Mouse (Mus musculus) limb, embryonic 13.5 days (tissue): Measurements from ENCODE around the gene Fchsd2. TPM values are rescaled to one million over a fixed set of nuclear protein-coding genes. Genes with fewer than 3 reads are reported as not detected.

Source experiments
- ATAC-seq: fragments of 200-750 bp; cut with Nextera tagmentation; 2 replicates; pipeline ENCODE4 v1.8.0; 2017; ENCODE audit warnings: low read depth, moderate number of reproducible peaks, moderate TSS enrichment; ENCODE audit not compliant: low FRiP score
- H3K27ac ChIP-seq: fragments of 300-500 bp; sonication (generic); 2 replicates; pipeline ENCODE4 v1.5.1; 2015; ENCODE audit warnings: inconsistent platforms, mild to moderate bottlenecking, moderate library complexity
- H3K27me3 ChIP-seq: fragments of 300-500 bp; sonication (generic); 2 replicates; pipeline ENCODE4 v1.6.1; 2015; ENCODE audit warnings: mild to moderate bottlenecking, inconsistent platforms
- H3K36me3 ChIP-seq: fragments of 300-500 bp; sonication (generic); 2 replicates; pipeline ENCODE4 v1.6.1; 2015; ENCODE audit warnings: inconsistent platforms, mild to moderate bottlenecking, moderate library complexity
- H3K4me1 ChIP-seq: fragments of 300-500 bp; sonication (generic); 2 replicates; pipeline ENCODE4 v1.6.1; 2015; ENCODE audit warnings: inconsistent platforms
- H3K4me2 ChIP-seq: fragments of 300-500 bp; sonication (generic); replicated peaks from 2 replicates; pipeline ENCODE4 v1.6.1; 2015; ENCODE audit warnings: inconsistent platforms, mild to moderate bottlenecking, moderate library complexity
- H3K4me3 ChIP-seq: fragments of 300-500 bp; sonication (generic); 2 replicates; pipeline ENCODE4 v1.5.1; 2015; ENCODE audit warnings: moderate library complexity, mild to moderate bottlenecking, inconsistent platforms
- H3K9ac ChIP-seq: fragments of 300-500 bp; sonication (generic); 2 replicates; pipeline ENCODE4 v1.6.1; 2015; ENCODE audit warnings: mild to moderate bottlenecking, inconsistent platforms
- H3K9me3 ChIP-seq: fragments of 300-500 bp; sonication (generic); 2 replicates; pipeline ENCODE4 v1.6.1; 2016; ENCODE audit warnings: inconsistent platforms
- WGBS: fragments of 180-500 bp; shearing (Covaris S2); methylation state at CpG from one replicate; pipeline ENCODE4 v1.1.7; 2015; 5-methylcytosine and 5-hydroxymethylcytosine counted together
- polyA plus RNA-seq: library from polyadenylated mRNA; unstranded; fragments of >200 nt; fragmentation: Nextera tagmentation; extraction: Ambion mirVana; gene quantifications from 2 replicates; pipeline ENCODE4 v1.2.1, GENCODE M21; 2015

Fchsd2 gene
- polyA plus RNA-seq, 1 experiment from 2014 or later, result 26.0 TPM

- Histone ChIP-seq H3K9me3 (no peaks in the 10 kb centered on the region), H3K4me1 (no peaks in the 10 kb centered on the region), H3K27ac (no peak overlapping the region), H3K27me3 (no peaks in the 10 kb centered on the region), H3K9ac (no peak overlapping the region), H3K4me3 (no peak overlapping the region), H3K36me3 (peaks cover 60% of the 10 kb centered on the region), H3K4me2 (no peak overlapping the region)
- no peak for ATAC-seq
- 66% methylated on average over 1 of the region's 1 CpGs for WGBS
Observed at GRCm38 (mm10) chr7:101284504-101284903, 191.8 kb downstream of the Fchsd2 start.

DNA sequence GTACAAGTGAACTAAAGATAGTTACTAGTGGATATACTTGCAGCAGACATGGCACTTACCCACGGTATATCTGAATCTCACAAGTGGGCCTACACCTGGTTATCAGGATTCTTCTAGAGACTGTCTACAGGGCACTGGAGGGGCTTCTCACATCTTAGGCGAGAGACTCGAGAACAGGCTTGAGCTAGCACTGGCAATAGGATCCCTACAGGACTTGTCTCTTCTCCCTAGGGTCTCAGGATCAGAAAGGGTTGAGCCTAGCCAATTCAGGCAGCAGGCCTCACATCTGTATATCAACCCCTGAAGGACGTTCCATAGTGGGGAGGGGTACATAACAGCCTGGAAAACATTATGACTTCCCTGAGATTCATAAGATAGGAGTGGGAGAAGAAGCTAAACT lies 194.2 kb downstream of the Fchsd2 start:
- Histone ChIP-seq H3K36me3 (peaks cover 63% of the 10 kb centered on the region), H3K4me3 (no peak overlapping the region), H3K27me3 (no peaks in the 10 kb centered on the region), H3K27ac (peak overlapping the region; percentile 3; the same call in 1 of the 2 replicates), H3K9ac (no peak overlapping the region), H3K4me1 (no peaks in the 10 kb centered on the region), H3K4me2 (no peak overlapping the region), H3K9me3 (no peaks in the 10 kb centered on the region)
- WGBS, result 80% methylated on average over 4 of the region's 4 CpGs
- no peak for ATAC-seq

GRCm38 (mm10) chr7:101287820-101288219 lies 195.2 kb downstream of the Fchsd2 start:
- ATAC-seq, result no peak
- no peaks in the 10 kb centered on the region for H3K4me1 ChIP-seq
- H3K9ac ChIP-seq, result no peak overlapping the region
- H3K4me3 ChIP-seq, result no peak overlapping the region
- H3K27me3 ChIP-seq, result no peaks in the 10 kb centered on the region
- no peaks in the 10 kb centered on the region for H3K9me3 ChIP-seq
- H3K4me2 ChIP-seq, result no peak overlapping the region
- H3K27ac ChIP-seq, result peak overlapping the region; percentile 0; the same call in 1 of the 2 replicates
- peaks cover 57% of the 10 kb centered on the region for H3K36me3 ChIP-seq
- 81% methylated on average over 2 of the region's 2 CpGs for WGBS

- Histone ChIP-seq H3K36me3 (peaks cover 53% of the 10 kb centered on the region), H3K27me3 (no peaks in the 10 kb centered on the region), H3K4me2 (no peak overlapping the region), H3K9ac (no peak overlapping the region), H3K27ac (no peak overlapping the region), H3K4me3 (no peak overlapping the region), H3K9me3 (no peaks in the 10 kb centered on the region), H3K4me1 (no peaks in the 10 kb centered on the region)
- no peak for ATAC-seq
- WGBS, result 44% methylated on average over 4 of the region's 4 CpGs
Observed at GRCm38 (mm10) chr7:101288436-101288835, 195.8 kb downstream of the Fchsd2 start.

DNA sequence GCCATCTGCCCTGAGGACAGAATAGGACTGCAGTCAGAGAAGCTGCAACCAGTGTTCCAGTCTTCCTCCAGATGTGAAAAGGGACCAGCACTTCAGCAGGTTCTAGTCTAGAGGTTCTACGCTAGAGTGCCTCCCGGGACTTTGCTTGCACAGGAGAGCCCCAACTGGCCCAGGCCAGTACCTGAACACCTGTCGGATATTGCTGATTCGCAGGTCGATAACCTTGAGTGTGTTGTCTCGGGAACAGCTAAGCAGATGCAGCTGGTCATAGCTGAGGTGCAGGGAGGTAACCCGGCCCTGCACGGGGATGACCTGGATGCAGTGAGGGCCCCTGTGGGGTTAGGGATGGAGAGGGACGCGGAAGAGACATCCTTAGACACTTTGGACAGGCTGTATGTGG lies 197.7 kb downstream of the Fchsd2 start:
- H3K9ac ChIP-seq, result no peak overlapping the region
- H3K4me2 ChIP-seq, result no peak overlapping the region
- ATAC-seq, result no peak
- H3K4me1 ChIP-seq, result no peaks in the 10 kb centered on the region
- no peaks in the 10 kb centered on the region for H3K27me3 ChIP-seq
- peaks cover 46% of the 10 kb centered on the region for H3K36me3 ChIP-seq
- no peak overlapping the region for H3K27ac ChIP-seq
- H3K4me3 ChIP-seq, result no peak overlapping the region
- WGBS, result 89% methylated on average over 10 of the region's 10 CpGs
- no peaks in the 10 kb centered on the region for H3K9me3 ChIP-seq

GRCm38 (mm10) chr7:101291211-101291610 lies 198.5 kb downstream of the Fchsd2 start:
- Histone ChIP-seq H3K4me3 (no peak overlapping the region), H3K4me2 (no peak overlapping the region), H3K27ac (no peak overlapping the region), H3K9me3 (no peaks in the 10 kb centered on the region), H3K4me1 (peaks cover 3% of the 10 kb centered on the region; the same call in 1 of the 2 replicates), H3K36me3 (peaks cover 42% of the 10 kb centered on the region), H3K9ac (no peak overlapping the region), H3K27me3 (no peaks in the 10 kb centered on the region)
- ATAC-seq, result no peak
- WGBS, result 89% methylated on average over 5 of the region's 5 CpGs

GRCm38 (mm10) chr7:101291641-101292040 lies 199.0 kb downstream of the Fchsd2 start:
- Histone ChIP-seq H3K36me3 (peaks cover 42% of the 10 kb centered on the region), H3K9ac (no peak overlapping the region), H3K9me3 (no peaks in the 10 kb centered on the region), H3K4me1 (peaks cover 6% of the 10 kb centered on the region; the same call in 1 of the 2 replicates), H3K27me3 (no peaks in the 10 kb centered on the region), H3K4me3 (no peak overlapping the region), H3K4me2 (no peak overlapping the region), H3K27ac (no peak overlapping the region)
- ATAC-seq, result no peak
- 91% methylated on average over 8 of the region's 8 CpGs for WGBS

GRCm38 (mm10) chr7:101292086-101292485 lies 199.4 kb downstream of the Fchsd2 start:
- Histone ChIP-seq H3K9ac (no peak overlapping the region), H3K4me2 (no peak overlapping the region), H3K4me3 (no peak overlapping the region), H3K4me1 (peaks cover 10% of the 10 kb centered on the region), H3K9me3 (no peaks in the 10 kb centered on the region), H3K27ac (no peak overlapping the region), H3K36me3 (peaks cover 42% of the 10 kb centered on the region), H3K27me3 (0 out of 2 replicates have a peak, but pooled peaks cover 2% of the 10 kb centered on the region)
- no peak for ATAC-seq
- 57% methylated on average over 4 of the region's 4 CpGs for WGBS

GRCm38 (mm10) chr7:101292696-101293095 lies 200.0 kb downstream of the Fchsd2 start:
- H3K27ac ChIP-seq, result no peak overlapping the region
- no peak overlapping the region for H3K9ac ChIP-seq
- H3K4me3 ChIP-seq, result no peak overlapping the region
- H3K4me1 ChIP-seq, result peaks cover 11% of the 10 kb centered on the region
- no peak overlapping the region for H3K4me2 ChIP-seq
- no peak for ATAC-seq
- peaks cover 37% of the 10 kb centered on the region for H3K36me3 ChIP-seq
- H3K9me3 ChIP-seq, result no peaks in the 10 kb centered on the region
- 95% methylated on average over 1 of the region's 1 CpGs for WGBS
- H3K27me3 ChIP-seq, result peaks cover 5% of the 10 kb centered on the region; the same call in 1 of the 2 replicates

GRCm38 (mm10) chr7:101293138-101293537 lies 200.5 kb downstream of the Fchsd2 start:
- H3K27ac ChIP-seq, result no peak overlapping the region
- H3K27me3 ChIP-seq, result peaks cover 9% of the 10 kb centered on the region
- H3K4me2 ChIP-seq, result no peak overlapping the region
- no peaks in the 10 kb centered on the region for H3K9me3 ChIP-seq
- H3K9ac ChIP-seq, result no peak overlapping the region
- WGBS, result 49% methylated on average over 4 of the region's 4 CpGs
- ATAC-seq, result no peak
- peaks cover 11% of the 10 kb centered on the region for H3K4me1 ChIP-seq
- H3K36me3 ChIP-seq, result peaks cover 37% of the 10 kb centered on the region
- no peak overlapping the region for H3K4me3 ChIP-seq

GRCm38 (mm10) chr7:101293611-101294010 lies 200.9 kb downstream of the Fchsd2 start:
- Histone ChIP-seq H3K27ac (no peak overlapping the region), H3K4me2 (no peak overlapping the region), H3K27me3 (peaks cover 13% of the 10 kb centered on the region), H3K9me3 (no peaks in the 10 kb centered on the region), H3K36me3 (peaks cover 36% of the 10 kb centered on the region), H3K4me3 (no peak overlapping the region), H3K9ac (no peak overlapping the region), H3K4me1 (peaks cover 11% of the 10 kb centered on the region)
- ATAC-seq, result no peak
- whole genome bisulfite sequencing, result 62% methylated on average over 4 of the region's 4 CpGs

DNA sequence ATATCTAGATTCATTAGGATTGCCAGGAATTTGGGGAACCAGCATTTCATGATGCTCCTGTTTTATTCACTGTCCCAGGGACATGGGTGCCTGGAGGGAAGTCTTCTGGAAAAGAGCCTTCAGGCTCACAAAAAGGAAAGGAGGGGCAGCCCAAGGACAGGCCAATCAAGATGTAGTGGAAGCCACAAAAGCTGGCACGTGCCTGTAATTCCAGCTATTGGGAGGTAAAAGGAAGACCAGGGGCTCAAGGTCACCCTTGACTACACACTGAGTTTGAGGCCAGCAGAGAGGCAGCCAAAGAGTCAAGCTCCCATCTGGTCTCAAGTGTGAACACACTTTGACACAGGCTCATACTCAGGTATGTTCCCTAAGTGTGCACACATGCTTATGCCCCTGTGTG lies 202.8 kb downstream of the Fchsd2 start:
- 67% methylated on average over 1 of the region's 1 CpGs for WGBS
- Histone ChIP-seq H3K4me2 (no peak overlapping the region), H3K27ac (no peak overlapping the region), H3K9ac (no peak overlapping the region), H3K4me1 (peaks cover 22% of the 10 kb centered on the region), H3K27me3 (peaks cover 13% of the 10 kb centered on the region), H3K36me3 (peaks cover 19% of the 10 kb centered on the region), H3K9me3 (no peaks in the 10 kb centered on the region), H3K4me3 (no peak overlapping the region)
- ATAC-seq, result no peak

DNA sequence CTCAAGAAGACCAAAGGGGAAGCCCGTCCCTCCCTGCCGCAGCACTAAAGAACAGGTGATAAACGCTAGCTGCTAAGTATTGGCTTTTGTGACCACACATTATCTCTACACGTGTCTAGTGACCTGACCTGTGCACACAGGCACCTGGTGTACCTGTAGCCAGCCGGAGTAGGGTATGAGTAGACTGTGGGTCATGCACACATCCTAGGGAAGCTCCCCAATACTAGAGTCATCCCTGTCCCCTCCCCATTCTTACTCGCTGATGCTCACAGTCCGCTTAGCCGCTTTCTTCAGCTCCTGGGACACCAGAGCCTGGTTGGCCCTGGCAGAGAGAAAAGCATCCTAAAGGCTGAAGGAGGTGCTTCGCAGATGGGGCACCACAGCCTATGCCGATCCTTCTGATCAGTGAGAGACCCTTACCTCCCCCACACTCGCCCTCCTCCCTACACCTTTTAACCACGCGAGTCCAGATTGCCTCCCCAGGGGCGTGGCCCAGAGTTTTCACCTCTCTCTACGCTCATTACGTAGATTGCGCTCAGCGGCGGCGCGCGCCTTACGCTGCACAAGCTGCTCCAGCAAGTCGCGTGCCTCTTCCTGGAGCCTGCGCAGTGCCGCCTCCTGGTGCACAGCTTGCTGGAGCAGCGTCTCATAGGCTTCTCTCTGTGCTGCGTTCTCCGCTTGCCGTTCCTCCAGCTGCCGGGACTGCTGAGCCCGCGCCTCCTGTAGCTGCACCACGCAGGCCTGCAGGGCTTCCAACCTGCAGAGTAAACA lies 203.8 kb downstream of the Fchsd2 start:
- Histone ChIP-seq H3K36me3 (peaks cover 9% of the 10 kb centered on the region), H3K27ac (no peak overlapping the region), H3K4me3 (peak overlapping the region; percentile 38), H3K27me3 (peaks cover 13% of the 10 kb centered on the region), H3K4me1 (peaks cover 32% of the 10 kb centered on the region), H3K4me2 (peak overlapping the region; percentile 69), H3K9me3 (no peaks in the 10 kb centered on the region), H3K9ac (peak overlapping the region; percentile 66)
- 10% methylated on average over 35 of the region's 35 CpGs for WGBS
- ATAC-seq, result peak; percentile 88
